Mouse (Mus musculus): ENCODE measurements around the gene Copa.

DNA sequence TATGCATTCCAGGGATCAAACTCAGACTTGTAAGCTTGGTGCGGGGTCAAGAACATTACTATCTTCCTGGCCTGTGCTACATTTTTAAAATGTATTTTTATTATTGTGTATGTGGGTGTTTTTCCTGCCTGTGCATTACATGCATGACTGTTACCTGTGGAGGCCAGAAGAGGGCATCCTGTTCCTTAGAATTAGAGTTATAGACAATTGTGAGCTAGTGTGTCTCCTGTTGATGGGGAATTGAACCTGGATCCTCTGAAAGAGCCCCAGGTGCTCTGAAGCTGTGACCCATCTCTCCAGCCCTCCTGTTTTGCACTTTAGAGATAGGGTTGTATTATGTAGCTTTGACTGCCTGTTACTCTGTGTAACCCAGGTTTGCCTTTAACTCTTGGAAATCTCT lies 79.7 kb downstream of the Copa start:
- TF ChIP-seq CTCF (conservative IDR thresholded peaks at IDR 0.05; ENCODE audit: low read length) (peak; percentile 31; the same call in 1 of the 2 replicates), POU5F1 (IDR thresholded peaks at IDR 0.05; ENCODE audit: borderline replicate concordance, low read length) (no peak), NANOG (IDR thresholded peaks at IDR 0.05; ENCODE audit: borderline replicate concordance, low read length) (no peak)

All from E14TG2a.4 (cell line).